Mouse (Mus musculus): ENCODE results near the gene Slit1. TPM values are rescaled to one million over a fixed set of nuclear protein-coding genes. Genes with fewer than 3 reads are reported as not detected.

The Slit1 gene
- polyA plus RNA-seq, 1 experiment from 2014 or later: 13.4 TPM

GRCm38 (mm10) chr19:41628970-41629369 lies 114.5 kb downstream of the Slit1 start:
- WGBS: 85% methylated on average over 11 of the region's 11 CpGs
- Histone ChIP-seq H3K9me3 (replicated peaks) (no peaks in the 10 kb centered on the region; the same call in 1 of the 2 replicates), H3K36me3 (peaks cover 37% of the 10 kb centered on the region), H3K27ac (replicated peaks) (no peak overlapping the region), H3K4me1 (peaks cover 14% of the 10 kb centered on the region), H3K27me3 (ENCODE audit: low read depth, poor library complexity, severe bottlenecking) (0 out of 2 replicates have a peak, but pooled peaks cover 8% of the 10 kb centered on the region), H3K4me3 (no peak overlapping the region)
- no peak for DNase-seq (ENCODE audit: low spot score)

GRCm38 (mm10) chr19:41620366-41621092 lies 122.9 kb downstream of the Slit1 start:
- Histone ChIP-seq H3K27me3 (ENCODE audit: low read depth, poor library complexity, severe bottlenecking) (peaks cover 34% of the 10 kb centered on the region), H3K4me3 (no peak overlapping the region), H3K27ac (replicated peaks) (no peak overlapping the region), H3K36me3 (peaks cover 23% of the 10 kb centered on the region), H3K4me1 (peaks cover 39% of the 10 kb centered on the region), H3K9me3 (replicated peaks) (no peaks in the 10 kb centered on the region; the same call in 1 of the 2 replicates)
- no peak for DNase-seq (ENCODE audit: low spot score)
- 91% methylated on average over 14 of the region's 14 CpGs for WGBS

GRCm38 (mm10) chr19:41618771-41619385 lies 124.6 kb downstream of the Slit1 start:
- H3K27ac ChIP-seq (replicated peaks): no peak overlapping the region
- H3K4me1 ChIP-seq: peaks cover 56% of the 10 kb centered on the region
- no peaks in the 10 kb centered on the region for H3K9me3 ChIP-seq (replicated peaks)
- 84% methylated on average over 19 of the region's 19 CpGs for WGBS
- no peak for DNase-seq (ENCODE audit: low spot score)
- H3K4me3 ChIP-seq: no peak overlapping the region
- peaks cover 6% of the 10 kb centered on the region; the same call in 1 of the 2 replicates for H3K36me3 ChIP-seq
- H3K27me3 ChIP-seq (ENCODE audit: low read depth, poor library complexity, severe bottlenecking): peaks cover 50% of the 10 kb centered on the region

GRCm38 (mm10) chr19:41618153-41618657 lies 125.3 kb downstream of the Slit1 start:
- WGBS: 76% methylated on average over 6 of the region's 6 CpGs
- DNase-seq (ENCODE audit: low spot score): no peak
- Histone ChIP-seq H3K9me3 (replicated peaks) (no peaks in the 10 kb centered on the region), H3K36me3 (no peaks in the 10 kb centered on the region), H3K27ac (replicated peaks) (no peak overlapping the region), H3K4me1 (peaks cover 63% of the 10 kb centered on the region), H3K4me3 (no peak overlapping the region), H3K27me3 (ENCODE audit: low read depth, poor library complexity, severe bottlenecking) (peaks cover 56% of the 10 kb centered on the region)

GRCm38 (mm10) chr19:41617102-41617501 lies 126.4 kb downstream of the Slit1 start:
- DNase-seq (ENCODE audit: low spot score): no peak
- Histone ChIP-seq H3K27ac (replicated peaks) (no peak overlapping the region), H3K27me3 (ENCODE audit: low read depth, poor library complexity, severe bottlenecking) (peaks cover 64% of the 10 kb centered on the region), H3K9me3 (replicated peaks) (no peaks in the 10 kb centered on the region), H3K36me3 (no peaks in the 10 kb centered on the region), H3K4me1 (peaks cover 67% of the 10 kb centered on the region), H3K4me3 (no peak overlapping the region)
- 63% methylated on average over 13 of the region's 13 CpGs for WGBS

- DNase-seq (ENCODE audit: low spot score): no peak
- no peaks in the 10 kb centered on the region for H3K36me3 ChIP-seq
- no peak overlapping the region for H3K4me3 ChIP-seq
- 75% methylated on average over 6 of the region's 6 CpGs for WGBS
- peak overlapping the region; percentile 19; the same call in 1 of the 2 replicates for H3K27ac ChIP-seq (replicated peaks)
- peaks cover 65% of the 10 kb centered on the region for H3K4me1 ChIP-seq
- H3K27me3 ChIP-seq (ENCODE audit: low read depth, poor library complexity, severe bottlenecking): peaks cover 73% of the 10 kb centered on the region
- no peaks in the 10 kb centered on the region for H3K9me3 ChIP-seq (replicated peaks)
Observed at GRCm38 (mm10) chr19:41616274-41616673, 127.2 kb downstream of the Slit1 start.

- WGBS: 45% methylated on average over 11 of the region's 11 CpGs
- H3K9me3 ChIP-seq (replicated peaks): no peaks in the 10 kb centered on the region
- peak overlapping the region; percentile 19; the same call in 1 of the 2 replicates for H3K27ac ChIP-seq (replicated peaks)
- no peak overlapping the region for H3K4me3 ChIP-seq
- peaks cover 5% of the 10 kb centered on the region for H3K36me3 ChIP-seq
- H3K27me3 ChIP-seq (ENCODE audit: low read depth, poor library complexity, severe bottlenecking): peaks cover 76% of the 10 kb centered on the region
- DNase-seq (ENCODE audit: low spot score): peak; percentile 77
- peaks cover 65% of the 10 kb centered on the region for H3K4me1 ChIP-seq
Observed at GRCm38 (mm10) chr19:41615606-41616224, 127.8 kb downstream of the Slit1 start.

GRCm38 (mm10) chr19:41613325-41614087 lies 130.0 kb downstream of the Slit1 start:
- 31% methylated on average over 16 of the region's 16 CpGs for WGBS
- Histone ChIP-seq H3K9me3 (replicated peaks) (no peaks in the 10 kb centered on the region), H3K4me3 (peak overlapping the region; percentile 36), H3K27me3 (ENCODE audit: low read depth, poor library complexity, severe bottlenecking) (peaks cover 63% of the 10 kb centered on the region), H3K27ac (replicated peaks) (peak overlapping the region; percentile 57), H3K4me1 (peaks cover 61% of the 10 kb centered on the region), H3K36me3 (peaks cover 14% of the 10 kb centered on the region)
- peak; percentile 63 for DNase-seq (ENCODE audit: low spot score)

- WGBS: 87% methylated on average over 6 of the region's 6 CpGs
- no peak for DNase-seq (ENCODE audit: low spot score)
- H3K27me3 ChIP-seq (ENCODE audit: low read depth, poor library complexity, severe bottlenecking): peaks cover 47% of the 10 kb centered on the region
Observed at GRCm38 (mm10) chr19:41611683-41612082, 131.8 kb downstream of the Slit1 start.

GRCm38 (mm10) chr19:41606208-41606987 lies 137.1 kb downstream of the Slit1 start:
- Histone ChIP-seq H3K27me3 (ENCODE audit: low read depth, poor library complexity, severe bottlenecking) (peaks cover 5% of the 10 kb centered on the region), H3K27ac (replicated peaks) (no peak overlapping the region), H3K9me3 (replicated peaks) (no peaks in the 10 kb centered on the region), H3K4me1 (no peaks in the 10 kb centered on the region), H3K4me3 (no peak overlapping the region), H3K36me3 (peaks cover 52% of the 10 kb centered on the region)
- no peak for DNase-seq (ENCODE audit: low spot score)
- WGBS: 87% methylated on average over 10 of the region's 10 CpGs

More at GRCm38 (mm10) chr19:41611683-41612082, 131.8 kb downstream of the Slit1 start:
- no peaks in the 10 kb centered on the region for H3K9me3 ChIP-seq (replicated peaks)
- peaks cover 42% of the 10 kb centered on the region for H3K4me1 ChIP-seq
- no peak overlapping the region for H3K27ac ChIP-seq (replicated peaks)
- no peak overlapping the region for H3K4me3 ChIP-seq
- peaks cover 23% of the 10 kb centered on the region for H3K36me3 ChIP-seq

GRCm38 (mm10) chr19:41600647-41601046 lies 142.8 kb downstream of the Slit1 start:
- 61% methylated on average over 11 of the region's 11 CpGs for WGBS
- Histone ChIP-seq H3K4me3 (no peak overlapping the region), H3K36me3 (peaks cover 27% of the 10 kb centered on the region), H3K4me1 (peaks cover 10% of the 10 kb centered on the region), H3K27me3 (ENCODE audit: low read depth, poor library complexity, severe bottlenecking) (no peaks in the 10 kb centered on the region), H3K9me3 (replicated peaks) (no peaks in the 10 kb centered on the region), H3K27ac (replicated peaks) (0 out of 2 replicates have a peak overlapping the region, but pooled peaks have one; percentile 11)
- DNase-seq (ENCODE audit: low spot score): no peak

All from midbrain, embryonic 10.5 days (tissue).